Mouse (Mus musculus) left cerebral cortex, adult 8-10 months (tissue): ENCODE results near the gene Sirt2. TPM values are rescaled to one million over a fixed set of nuclear protein-coding genes. Genes with fewer than 3 reads are reported as not detected.
A peak's percentile ranks its signal among the peaks of the same experiment; 100 is the strongest.

Experiments
- DNase-seq, 2 experiments: peaks; one replicate each; pipeline ENCODE4 v3.0.0; 2022; ENCODE audit warnings: low spot score in 2 of 2
- total RNA-seq, 4 experiments: library from RNA; stranded (reverse); gene quantifications; 2 replicates each; pipeline ENCODE4 v1.2.4; 2022

Gene Sirt2
- total RNA-seq: 100 to 1,000 TPM; 132 to 145 (median 141) TPM

DNA sequence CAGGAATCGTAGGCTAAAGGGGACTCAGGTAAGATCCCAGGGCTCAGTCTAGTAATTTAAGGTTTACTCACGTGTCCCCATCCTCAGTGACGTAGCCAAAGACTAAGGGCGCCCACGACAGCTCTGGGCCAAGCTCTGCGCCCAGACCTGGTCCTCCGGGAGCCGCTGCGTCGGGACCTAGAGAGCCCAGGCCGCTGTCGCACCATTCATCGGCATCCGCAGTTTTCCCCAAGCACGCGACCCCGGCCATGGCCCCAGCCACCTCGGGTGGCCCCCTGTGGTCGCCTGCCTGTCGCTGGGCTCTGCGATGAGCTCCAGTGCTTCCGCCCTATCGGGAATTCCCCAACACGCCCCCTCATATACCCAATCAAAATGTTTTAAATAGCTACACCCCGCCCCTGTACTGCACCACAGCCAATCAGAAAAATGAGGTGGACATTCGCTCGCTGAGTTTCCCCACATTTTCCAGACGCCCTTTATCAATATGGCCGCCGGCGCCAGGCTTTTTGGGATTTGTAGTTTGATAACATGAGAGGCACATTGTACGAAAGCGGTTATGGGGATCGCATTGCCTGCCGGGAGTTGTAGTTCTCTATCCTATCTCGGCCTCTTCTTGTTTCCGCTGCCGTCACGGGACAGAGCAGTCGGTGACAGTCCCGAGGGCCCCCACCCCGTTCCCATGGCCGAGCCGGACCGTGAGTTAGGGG, at the start of gene Sirt2:
Sirt2 (plus strand) TSS at position 563 of the 707 bp plus-strand sequence.
- DNase-seq: peak; percentile 95 to 98

DNA sequence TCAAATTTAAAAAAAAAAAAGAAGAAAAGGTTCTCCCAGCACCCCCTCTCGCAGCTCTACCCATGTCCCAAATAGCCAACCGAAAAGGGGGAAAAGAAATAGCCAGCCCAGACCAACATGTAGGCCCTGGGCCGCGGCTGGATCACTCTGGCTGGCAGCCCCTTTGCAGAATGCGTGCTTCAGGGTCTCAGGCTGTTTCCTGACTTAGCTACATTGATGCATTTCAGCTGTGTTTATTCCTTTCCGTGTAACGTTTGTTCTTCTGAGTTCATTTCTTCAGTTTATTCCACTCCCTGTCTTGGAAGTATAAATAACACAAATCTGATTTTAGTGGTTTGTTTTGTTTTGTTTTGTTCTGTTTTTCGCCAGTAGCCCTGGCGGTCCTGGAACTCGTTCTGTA, 48.8 kb upstream of the Sirt2 start:
- DNase-seq: no peak

DNA sequence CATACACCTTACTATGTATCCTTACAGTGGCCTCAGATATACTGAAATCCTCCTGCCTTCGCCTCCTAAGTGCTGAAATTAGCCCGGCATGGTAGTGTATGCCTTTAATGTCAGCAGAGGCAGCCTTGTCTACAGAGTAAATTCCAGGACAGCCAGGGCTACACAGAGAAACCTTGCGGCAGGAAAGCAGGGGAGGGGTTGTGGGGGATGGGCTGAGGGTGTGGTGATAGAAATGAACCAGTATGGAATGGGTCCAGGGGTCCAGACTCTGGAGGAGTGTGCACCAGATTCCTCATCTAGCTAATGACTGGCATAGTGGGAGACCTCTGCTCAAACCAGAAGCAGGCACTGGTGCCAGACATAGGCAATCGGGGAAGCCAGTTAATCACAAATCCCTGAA, 47.4 kb upstream of the Sirt2 start:
- no peak for DNase-seq

DNA sequence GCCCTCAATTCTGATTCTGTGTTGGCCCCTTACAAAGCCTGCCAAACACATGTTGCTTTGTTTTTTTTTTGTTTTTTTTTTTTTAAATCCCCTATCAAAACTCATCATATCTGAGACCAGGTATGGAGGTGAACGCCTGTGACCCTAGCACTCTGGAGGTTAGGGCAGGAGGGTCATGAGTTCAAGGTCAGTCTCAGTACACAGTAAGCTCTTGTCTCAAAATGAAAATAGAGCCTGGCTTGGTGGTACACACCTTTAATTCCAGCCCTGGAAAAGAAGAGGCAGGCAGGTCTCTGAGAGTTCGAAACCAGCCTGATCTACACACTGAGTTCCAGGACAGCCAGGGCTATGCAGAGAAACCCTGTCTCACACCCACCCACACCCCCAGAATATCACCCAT, 46.9 kb upstream of the Sirt2 start:
- DNase-seq: no peak

DNA sequence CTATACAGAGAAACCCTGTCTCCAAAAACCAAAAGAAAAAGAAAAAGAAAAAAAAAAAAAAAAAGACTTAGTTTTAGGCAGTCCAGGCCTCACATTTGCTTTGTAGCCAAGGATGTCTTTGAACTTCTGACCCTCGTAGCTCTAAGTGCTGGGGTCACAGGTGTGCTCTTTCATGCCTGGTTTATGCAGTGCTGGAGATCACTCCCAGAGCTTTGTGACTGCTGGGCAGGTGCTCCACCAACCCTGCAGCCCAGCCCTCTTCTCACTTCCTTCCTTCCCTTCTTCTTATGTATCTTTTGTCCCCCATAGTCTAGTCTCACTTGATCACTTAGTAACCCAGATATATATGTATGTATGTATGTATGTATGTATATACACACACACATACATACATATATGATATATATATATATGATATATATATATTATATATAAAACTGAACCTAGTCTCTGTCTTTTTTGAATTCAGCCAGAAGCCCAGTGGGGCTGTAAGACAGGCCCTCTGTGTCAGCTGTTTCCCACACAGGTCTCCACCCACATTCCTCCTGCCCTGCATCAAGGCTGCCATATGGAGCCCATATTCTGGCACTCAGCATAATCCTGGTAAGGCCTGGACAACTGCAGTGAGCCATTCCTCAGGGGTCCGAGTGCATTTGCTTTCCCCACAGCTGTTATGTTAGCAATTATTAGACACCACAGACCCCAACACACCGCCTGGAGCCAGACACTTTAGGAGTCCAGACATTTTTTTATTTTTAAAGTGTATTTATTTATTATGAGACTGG, 45.6 kb upstream of the Sirt2 start:
- DNase-seq: no peak

DNA sequence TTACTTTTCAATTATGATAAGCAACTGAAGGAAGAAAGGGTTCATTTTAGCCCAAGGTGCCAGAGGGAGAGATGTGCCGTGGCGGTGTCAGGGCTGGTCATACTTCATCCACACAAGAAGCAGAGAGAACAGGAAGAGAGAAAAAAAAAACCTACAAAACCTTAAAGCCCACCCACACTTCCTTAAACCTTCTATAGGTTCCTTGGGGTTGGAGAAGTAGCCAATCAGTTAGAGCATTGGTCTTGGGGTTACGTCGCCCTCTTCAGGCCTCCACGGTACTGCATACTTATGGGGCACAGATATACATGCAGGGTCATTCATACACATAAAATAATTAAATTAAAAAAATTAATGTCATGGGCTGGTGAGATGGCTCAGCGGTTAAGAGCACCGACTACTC, 44.5 kb upstream of the Sirt2 start:
- DNase-seq: no peak

DNA sequence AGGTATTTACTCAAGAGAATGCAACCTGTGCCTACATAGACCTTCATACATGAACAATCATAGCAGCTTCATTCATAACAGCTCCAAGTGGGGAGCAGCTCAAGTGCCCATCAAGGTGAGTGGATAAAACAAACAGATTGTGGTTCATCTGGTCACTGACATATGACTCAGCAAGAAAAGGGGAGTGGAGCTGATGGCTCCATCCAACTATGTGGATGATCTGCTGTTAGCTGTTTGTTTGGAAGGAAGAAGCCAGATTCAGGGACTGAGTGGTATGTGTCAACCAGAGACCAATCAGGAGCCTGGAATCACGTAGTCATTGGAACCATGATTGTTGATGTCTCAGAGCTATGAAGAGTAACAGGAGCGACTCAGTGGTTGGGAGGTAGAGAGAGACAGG, 41.9 kb upstream of the Sirt2 start:
- DNase-seq: no peak

DNA sequence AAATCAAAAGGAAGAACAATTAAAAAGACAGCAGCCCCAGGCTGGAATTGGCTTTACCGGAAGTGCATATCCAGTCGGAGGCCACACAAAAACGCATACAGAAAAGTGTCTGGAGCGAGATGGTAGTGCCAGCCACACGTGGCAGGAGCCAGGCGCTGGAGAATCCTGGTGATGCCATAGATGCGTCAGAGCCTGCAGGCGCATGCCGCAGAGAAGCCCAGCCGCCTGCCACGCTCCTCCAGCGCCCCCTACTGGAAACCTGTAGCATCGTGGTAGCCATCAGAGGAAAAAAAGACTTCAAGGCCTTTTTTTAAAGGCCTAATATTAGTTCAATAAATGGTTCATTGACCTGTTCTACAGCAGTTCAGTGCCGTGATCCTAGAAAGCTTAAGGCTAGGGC, 39.9 kb upstream of the Sirt2 start:
- peak; percentile 59 to 81 for DNase-seq

DNA sequence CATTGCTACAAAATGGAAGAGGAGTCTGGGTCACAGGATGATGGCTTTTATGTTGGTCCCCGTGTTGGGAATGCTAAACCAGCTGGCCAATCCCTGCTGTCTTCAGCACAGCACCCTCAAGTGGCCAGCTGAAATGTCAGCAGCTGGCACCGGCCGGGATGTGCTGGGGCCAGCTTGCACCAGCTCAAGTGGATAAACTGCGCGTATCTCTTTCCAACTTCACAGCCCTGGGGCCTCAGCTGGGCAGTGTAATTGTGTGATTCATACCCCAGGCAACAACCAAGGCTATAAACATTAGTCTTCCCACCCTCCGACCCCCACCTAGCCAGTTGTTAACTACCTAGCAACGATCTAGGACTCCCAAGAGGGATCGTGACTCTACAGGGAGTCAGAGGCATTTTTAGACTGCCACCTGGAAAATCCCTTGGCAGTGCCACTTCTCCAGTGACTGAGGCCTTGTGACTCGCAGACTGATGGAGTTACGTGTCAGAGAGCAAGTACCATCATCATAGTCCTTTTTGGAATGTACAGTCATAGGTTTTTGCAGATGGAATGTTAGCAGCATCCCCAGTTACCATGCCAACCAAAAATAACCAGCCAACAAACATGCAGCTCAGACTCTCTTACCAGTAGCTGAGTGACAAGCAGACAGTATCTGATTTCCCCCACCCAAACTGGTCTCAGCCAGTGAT, 38.7 kb upstream of the Sirt2 start:
- DNase-seq: peak in 1 of 2 experiments; percentile 54

DNA sequence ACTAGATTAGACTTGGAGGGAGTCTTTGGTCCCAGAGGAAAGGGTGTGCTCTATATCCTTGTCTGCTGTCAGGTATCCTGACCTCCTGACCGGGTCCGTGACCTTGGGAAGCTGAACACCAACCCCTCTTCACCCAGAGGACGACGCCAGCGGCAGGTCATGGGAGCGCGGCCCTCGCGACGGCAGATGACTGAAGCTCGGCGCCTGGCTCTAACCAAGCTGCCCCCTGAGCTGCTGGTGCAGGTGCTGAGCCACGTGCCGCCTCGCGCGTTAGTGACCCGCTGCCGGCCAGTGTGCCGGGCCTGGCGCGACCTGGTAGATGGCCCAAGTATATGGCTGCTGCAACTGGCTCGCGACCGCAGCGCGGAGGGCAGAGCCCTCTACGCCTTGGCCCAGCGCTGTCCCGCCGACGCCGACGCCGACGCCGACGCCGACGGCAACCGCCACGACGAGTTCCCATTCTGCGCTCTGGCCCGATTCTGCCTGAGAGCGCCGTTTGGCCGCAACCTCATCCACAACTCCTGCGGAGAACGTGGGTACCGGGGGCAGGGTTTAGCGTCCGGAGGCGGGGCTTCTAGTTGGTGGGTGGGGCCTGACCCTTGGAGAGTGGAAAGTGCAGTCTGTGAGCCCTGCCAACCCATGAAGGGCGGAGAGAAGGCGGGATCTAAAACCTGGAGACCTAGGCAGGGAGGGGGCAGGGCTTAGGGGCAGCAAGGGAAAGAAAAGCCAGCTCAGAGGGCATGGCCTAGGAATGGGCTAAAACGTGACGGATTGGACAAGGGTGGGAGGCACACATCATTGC, 34.0 kb upstream of the Sirt2 start:
- no peak for DNase-seq

DNA sequence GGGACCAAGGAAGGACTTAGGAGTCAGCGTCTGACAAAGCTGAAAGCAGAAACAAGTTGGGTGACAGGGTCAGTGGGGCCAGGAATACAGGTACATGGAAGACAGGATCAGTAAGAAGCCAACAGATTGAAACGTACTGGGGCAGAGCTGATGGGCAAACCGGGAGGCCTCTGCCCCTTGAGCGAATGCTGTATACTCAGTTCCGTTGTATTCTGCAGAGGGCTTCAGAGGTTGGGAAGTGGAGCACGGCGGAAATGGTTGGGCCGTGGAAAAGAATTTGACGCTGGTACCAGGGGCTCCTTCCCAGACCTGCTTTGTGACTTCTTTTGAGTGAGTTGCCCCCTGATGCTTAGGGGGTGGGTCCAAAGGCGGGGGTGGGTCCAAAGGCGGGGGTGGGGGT, 33.3 kb upstream of the Sirt2 start:
- no peak for DNase-seq

DNA sequence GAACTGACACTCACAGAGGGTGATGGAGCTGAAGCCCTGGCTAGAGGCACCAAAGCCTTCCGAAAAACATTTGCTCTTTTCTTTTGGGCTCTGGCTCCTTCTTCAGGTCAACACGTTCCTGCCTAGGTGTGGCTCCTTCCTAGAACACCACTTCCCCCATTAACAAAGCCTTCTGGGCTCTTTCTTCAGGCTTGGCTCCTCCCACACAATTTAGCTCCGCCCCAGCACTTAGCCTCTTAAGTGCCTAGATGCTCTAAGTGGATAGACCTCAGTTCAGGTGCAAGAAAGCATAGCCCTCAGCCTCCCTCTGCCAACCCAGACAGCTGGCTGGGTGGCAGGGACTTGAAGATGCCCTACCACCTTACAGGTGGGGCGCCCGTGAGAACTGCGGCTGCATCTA, 30.8 kb upstream of the Sirt2 start:
- no peak for DNase-seq

DNA sequence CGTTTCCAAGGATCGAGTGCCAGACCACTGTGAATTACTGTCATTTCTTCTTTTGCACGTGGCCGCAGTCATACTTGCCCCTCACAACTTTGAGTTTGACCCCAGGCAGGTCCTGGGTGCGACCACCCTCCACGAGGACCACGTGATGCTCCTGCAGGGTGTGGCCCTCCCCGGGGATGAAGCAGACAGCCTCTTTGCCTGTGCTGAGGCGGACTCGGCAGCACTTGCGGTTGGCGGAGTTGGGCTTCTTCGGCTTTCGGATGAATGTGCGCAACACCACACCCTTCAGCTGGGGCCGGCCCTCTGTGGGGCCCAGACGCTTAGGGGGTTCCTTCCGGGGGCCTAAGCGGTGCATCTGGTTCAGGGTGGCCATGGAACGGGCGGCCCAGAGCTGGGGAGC, 26.7 kb upstream of the Sirt2 start:
- no peak for DNase-seq

DNA sequence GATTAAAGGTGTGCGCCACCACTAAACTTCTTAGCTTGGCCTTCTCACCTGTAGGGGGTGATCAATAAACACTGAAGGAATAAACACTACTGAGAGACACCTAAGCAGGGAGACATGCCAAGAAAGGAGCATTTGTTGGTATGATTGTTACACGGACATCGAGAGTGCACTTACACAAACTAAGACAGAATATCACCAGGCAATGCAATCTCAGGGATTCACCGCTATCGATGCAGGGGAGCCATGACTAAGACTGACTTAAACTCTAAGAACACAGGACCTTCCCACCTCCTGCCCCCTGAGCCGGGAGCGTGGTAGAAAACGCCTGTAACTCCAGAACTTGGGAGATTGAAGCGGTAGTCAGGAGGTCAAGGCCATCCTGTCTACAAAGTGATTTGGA, 25.6 kb upstream of the Sirt2 start:
- DNase-seq: no peak

DNA sequence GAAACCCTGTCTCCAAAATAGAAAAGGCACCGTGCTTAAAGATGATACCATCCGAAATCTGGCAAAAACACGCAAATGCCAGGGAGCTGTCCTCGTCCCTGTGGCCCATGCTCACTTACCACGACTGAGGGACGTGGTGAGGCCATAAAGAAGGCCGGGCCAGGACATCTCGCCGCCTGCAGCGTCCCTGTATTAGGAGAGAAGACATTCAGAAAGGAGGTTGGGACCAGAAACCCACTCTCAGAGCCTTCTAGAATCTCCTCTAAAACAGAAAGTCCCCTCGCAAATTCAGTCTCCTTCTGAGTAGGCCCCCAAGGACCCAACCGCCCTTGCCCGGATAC, 25.2 kb upstream of the Sirt2 start:
- no peak for DNase-seq

DNA sequence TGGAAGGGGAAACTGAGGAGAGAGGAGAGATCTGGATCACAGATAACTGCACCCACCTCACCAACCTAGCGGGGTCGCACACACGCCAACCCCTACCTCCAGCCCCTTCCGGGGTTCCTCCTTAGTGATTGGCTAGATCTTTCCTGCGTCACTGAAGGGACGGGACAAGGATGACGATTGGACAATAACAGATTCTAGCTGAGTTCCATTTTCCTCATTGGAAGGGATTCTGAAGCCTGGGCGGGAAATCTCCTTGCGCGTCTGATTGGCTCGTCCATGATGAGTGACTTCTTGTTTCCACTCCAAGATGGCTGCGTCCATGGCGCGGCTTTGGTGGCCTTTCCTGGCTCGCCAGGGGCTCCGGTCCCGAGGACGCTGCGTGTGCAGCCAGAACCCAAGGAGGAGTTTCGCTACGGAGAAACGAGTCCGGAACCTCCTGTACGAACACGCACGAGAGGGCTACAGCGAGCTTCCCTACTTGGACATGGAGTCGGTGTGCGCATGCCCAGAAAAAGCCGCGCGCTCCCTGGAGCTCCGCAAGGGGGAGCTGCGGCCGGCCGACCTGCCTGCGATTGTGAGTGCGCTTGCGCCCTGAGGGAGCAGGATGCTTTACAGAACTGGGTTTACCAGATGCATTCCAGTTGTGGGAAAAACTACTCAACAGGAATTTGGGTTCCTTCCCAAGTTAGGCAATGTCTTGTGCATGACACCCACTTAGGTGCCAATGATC, 24.7 kb upstream of the Sirt2 start, which contains the start of the genes Mrps12 and Sars2:
Mrps12 (minus strand) TSS at position 112 of the 730 bp plus-strand sequence.
Sars2 (plus strand) TSS at position 284 of the 730 bp plus-strand sequence.
- peak; percentile 96 to 97 for DNase-seq

DNA sequence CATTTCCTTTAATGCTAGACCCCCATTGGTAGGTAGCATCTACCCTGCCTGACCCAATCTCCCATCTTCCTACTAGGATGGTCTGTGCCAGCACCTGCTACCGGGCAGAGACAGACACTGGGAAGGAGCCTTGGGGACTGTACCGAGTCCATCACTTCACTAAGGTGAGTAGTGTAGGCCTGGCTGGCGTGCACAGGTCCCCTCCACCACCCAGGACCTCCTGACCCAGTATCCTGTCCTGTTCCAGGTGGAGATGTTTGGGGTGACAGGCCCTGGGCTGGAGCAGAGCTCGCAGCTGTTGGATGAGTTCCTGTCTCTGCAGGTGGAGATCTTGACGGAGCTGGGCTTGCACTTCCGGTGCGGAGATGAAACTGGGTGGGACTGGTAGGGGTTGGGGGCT, 16.6 kb upstream of the Sirt2 start:
- DNase-seq: no peak

DNA sequence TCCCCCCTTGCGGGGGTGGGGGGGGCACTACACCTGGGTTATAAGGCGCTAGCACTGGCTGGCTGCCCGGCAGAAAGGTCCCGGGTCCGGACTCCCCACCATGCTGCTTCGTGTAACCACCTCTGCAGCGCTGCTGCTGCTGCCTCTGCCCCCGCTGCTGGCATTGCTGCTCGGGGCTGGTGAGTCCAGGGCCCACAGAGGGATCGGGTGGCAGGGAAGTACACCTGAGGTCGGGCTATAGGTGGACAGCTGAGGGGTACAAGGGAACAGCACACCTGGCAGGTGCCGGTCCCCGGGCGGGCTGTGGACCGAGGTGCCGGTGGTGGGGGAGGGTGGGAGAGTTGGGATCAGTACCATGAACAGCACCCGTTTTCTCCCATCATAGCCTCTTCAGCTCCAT, 10.5 kb upstream of the Sirt2 start, which contains the start of gene Ccer2:
Ccer2 (plus strand) TSS at position 96 of the 400 bp plus-strand sequence.
- DNase-seq: no peak

DNA sequence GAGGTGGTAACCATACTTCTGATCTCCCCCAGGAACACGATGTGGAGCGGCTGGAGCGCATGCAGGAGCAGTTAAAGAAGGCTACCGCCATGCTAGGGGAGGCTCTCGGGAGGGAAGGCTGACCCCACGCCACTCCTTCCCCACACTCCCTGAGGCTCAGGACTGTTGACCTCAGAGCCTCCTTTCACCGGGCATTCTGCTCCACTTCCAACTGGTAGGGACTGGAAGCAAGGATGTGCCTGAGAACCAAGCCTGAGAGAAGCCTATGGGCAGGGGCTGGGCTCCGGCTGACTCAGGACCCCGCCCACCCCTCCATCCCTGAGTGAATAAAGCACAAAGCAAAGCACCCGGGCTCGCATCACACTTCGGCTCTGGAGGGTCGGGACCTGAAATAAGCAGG, 7.9 kb upstream of the Sirt2 start:
- DNase-seq: no peak

DNA sequence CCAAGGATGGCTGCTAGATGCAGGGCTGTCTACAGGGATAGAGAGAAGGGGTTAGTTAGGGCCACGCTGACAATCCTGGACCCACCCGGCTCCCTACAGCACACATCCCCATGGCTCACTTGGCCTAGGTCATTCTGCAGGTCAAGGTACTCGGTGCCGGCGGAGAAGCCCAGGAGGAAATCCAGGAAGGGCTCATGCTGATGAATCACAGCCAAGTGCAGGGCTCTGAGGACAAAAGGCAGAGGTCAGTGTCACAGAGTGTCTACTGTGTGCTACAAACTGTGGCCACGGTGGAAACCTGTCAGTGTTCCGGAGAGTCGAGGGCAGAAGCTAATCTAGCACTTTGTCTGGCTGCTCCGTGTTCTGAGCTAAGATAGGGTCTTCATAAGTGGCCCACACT, 4.6 kb upstream of the Sirt2 start:
- no peak for DNase-seq

DNA sequence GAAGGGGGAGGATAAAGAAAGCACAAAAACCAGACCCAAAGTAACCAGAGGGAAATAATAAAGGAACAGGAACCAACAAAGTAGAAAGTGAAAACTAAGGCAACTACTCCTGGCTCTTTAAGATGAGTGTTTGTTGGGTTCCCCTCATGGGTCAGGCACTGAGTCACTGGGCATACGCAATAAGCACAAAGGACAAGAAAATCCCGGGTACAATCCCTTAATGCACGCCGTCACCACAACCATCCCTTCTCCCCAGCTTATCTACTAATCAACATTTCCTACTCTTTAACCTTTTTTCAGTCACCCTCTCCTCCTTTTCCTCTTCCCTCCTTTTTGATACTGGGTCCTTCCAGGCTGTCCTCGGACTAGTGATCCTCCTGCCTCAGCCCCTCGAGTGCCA, 1.3 kb upstream of the Sirt2 start:
- DNase-seq: no peak
